Mouse (Mus musculus) forebrain, embryonic 14.5 days (tissue): ENCODE measurements around the gene Ctps2. TPM values are rescaled to one million over a fixed set of nuclear protein-coding genes. Genes with fewer than 3 reads are reported as not detected.
"Not testable (repeated sequence)": the region's sequence is repeated elsewhere in the genome, so short reads cannot be mapped to it uniquely, and the experiment has no call there.

Experiments
- ATAC-seq: fragments of 200-750 bp; cut with Nextera tagmentation; 2 replicates; pipeline ENCODE4 v1.8.0; 2017; ENCODE audit warnings: mild to moderate bottlenecking, moderate library complexity
- DNase-seq: peaks from one replicate; pipeline ENCODE4 v3.0.0-alpha.2; 2015; ENCODE audit warnings: low spot score
- H3K27ac ChIP-seq: fragments of 300-500 bp; sonication (generic); 2 replicates; pipeline ENCODE4 v1.5.1; 2014; ENCODE audit warnings: low read depth, mild to moderate bottlenecking, control low read depth, low read length, moderate library complexity
- H3K27me3 ChIP-seq: fragments of 300-500 bp; sonication (generic); replicated peaks from 2 replicates; pipeline ENCODE4 v1.6.1; 2014; ENCODE audit warnings: low read length, control low read depth, mixed read lengths; ENCODE audit not compliant: control insufficient read depth, insufficient read depth
- H3K36me3 ChIP-seq: fragments of 300-500 bp; sonication (generic); 2 replicates; pipeline ENCODE4 v1.6.1; 2014; ENCODE audit warnings: low read length, control low read depth; ENCODE audit not compliant: control insufficient read depth, insufficient read depth
- H3K4me1 ChIP-seq: fragments of 300-500 bp; sonication (generic); 2 replicates; pipeline ENCODE4 v1.6.1; 2014; ENCODE audit warnings: antibody characterized with exemption, low read length, control low read depth; ENCODE audit not compliant: control insufficient read depth, insufficient read depth
- H3K4me2 ChIP-seq: fragments of 300-500 bp; sonication (generic); 2 replicates; pipeline ENCODE4 v1.6.1; 2014; ENCODE audit warnings: mild to moderate bottlenecking, control low read depth, low read length
- H3K4me3 ChIP-seq: fragments of 300-500 bp; sonication (generic); 2 replicates; pipeline ENCODE4 v1.5.1; 2014; ENCODE audit warnings: low read depth, low read length, control low read depth
- H3K9ac ChIP-seq: fragments of 300-500 bp; sonication (generic); 2 replicates; pipeline ENCODE4 v1.6.1; 2014; ENCODE audit warnings: mild to moderate bottlenecking, low read length, control low read depth, moderate library complexity
- H3K9me3 ChIP-seq: fragments of 300-500 bp; sonication (generic); replicated peaks from 2 replicates; pipeline ENCODE4 v1.6.1; 2016; ENCODE audit warnings: low read length, control low read depth, mixed read lengths; ENCODE audit not compliant: control insufficient read depth
- whole genome bisulfite sequencing: fragments of 180-500 bp; shearing (Covaris S2); extraction: QIAGEN DNeasy Blood & Tissue Kit; methylation state at CpG from one replicate; pipeline ENCODE4 v1.1.7; 2014; 5-methylcytosine and 5-hydroxymethylcytosine counted together
- polyA plus RNA-seq: library from polyadenylated mRNA; unstranded; fragments of >200 nt; fragmentation: Nextera tagmentation; extraction: Ambion mirVana; gene quantifications from 2 replicates; pipeline ENCODE4 v1.2.1, GENCODE M21; 2014

The Ctps2 gene
- polyA plus RNA-seq: 104 and 110 TPM in 2 replicates

- Histone ChIP-seq H3K9ac (peak within 1 kb of the TSS; percentile 72), H3K9me3 (no peaks in the 10 kb centered on the region), H3K27ac (peak within 1 kb of the TSS; percentile 71), H3K36me3 (no peaks in the 10 kb centered on the region), H3K4me2 (peak within 1 kb of the TSS; percentile 61), H3K4me3 (peak within 1 kb of the TSS; percentile 47), H3K27me3 (no peaks in the 10 kb centered on the region), H3K4me1 (no peaks in the 10 kb centered on the region)
- ATAC-seq (no peak; the same call in 1 of the 2 replicates), DNase-seq (no peak)
- 39% methylated on average over 4 of the region's 4 CpGs for WGBS
These were observed at the start of gene Ctps2 for GRCm38 (mm10) chrX:162900938-162901337. Gene Ctps2 (plus strand): TSS chrX:162901238.

GRCm38 (mm10) chrX:162868294-162868965, 32.6 kb upstream of the Ctps2 start:
- 78% methylated on average over 3 of the region's 3 CpGs for WGBS
- no peak overlapping the region for H3K9ac ChIP-seq

GRCm38 (mm10) chrX:162871734-162872517, 29.1 kb upstream of the Ctps2 start:
- H3K9me3 ChIP-seq: no peaks in the 10 kb centered on the region
- peak; percentile 47 for DNase-seq
- no peak overlapping the region for H3K4me3 ChIP-seq
- WGBS: 36% methylated on average over 4 of the region's 4 CpGs
- no peak overlapping the region for H3K4me2 ChIP-seq
- no peak overlapping the region for H3K27ac ChIP-seq
- no peaks in the 10 kb centered on the region for H3K27me3 ChIP-seq
- H3K4me1 ChIP-seq: no peaks in the 10 kb centered on the region
- peaks cover 27% of the 10 kb centered on the region for H3K36me3 ChIP-seq
- H3K9ac ChIP-seq: no peak overlapping the region
- no peak for ATAC-seq

More at GRCm38 (mm10) chrX:162868294-162868965, 32.6 kb upstream of the Ctps2 start:
- ATAC-seq: no peak
- Histone ChIP-seq H3K36me3 (peaks cover 24% of the 10 kb centered on the region), H3K27me3 (no peaks in the 10 kb centered on the region), H3K9me3 (no peaks in the 10 kb centered on the region), H3K27ac (no peak overlapping the region), H3K4me1 (no peaks in the 10 kb centered on the region), H3K4me3 (no peak overlapping the region), H3K4me2 (no peak overlapping the region)
- no peak for DNase-seq

- no peaks in the 10 kb centered on the region for H3K27me3 ChIP-seq
- no peak overlapping the region for H3K4me2 ChIP-seq
- 96% methylated on average over 2 of the region's 2 CpGs for WGBS
- no peaks in the 10 kb centered on the region for H3K4me1 ChIP-seq
- no peak for DNase-seq
- no peak overlapping the region for H3K9ac ChIP-seq
- no peak for ATAC-seq
- no peak overlapping the region for H3K4me3 ChIP-seq
- no peak overlapping the region for H3K27ac ChIP-seq
- H3K9me3 ChIP-seq: no peaks in the 10 kb centered on the region
- H3K36me3 ChIP-seq: peaks cover 33% of the 10 kb centered on the region
These were observed 27.3 kb upstream of the Ctps2 start for GRCm38 (mm10) chrX:162873761-162874160.

GRCm38 (mm10) chrX:162878236-162878635, 22.8 kb upstream of the Ctps2 start:
- 91% methylated on average over 3 of the region's 3 CpGs for WGBS
- DNase-seq (no peak), ATAC-seq (no peak)
- no peak overlapping the region for H3K4me2 ChIP-seq
- no peaks in the 10 kb centered on the region for H3K4me1 ChIP-seq
- no peaks in the 10 kb centered on the region for H3K9me3 ChIP-seq
- no peak overlapping the region for H3K27ac ChIP-seq
- no peaks in the 10 kb centered on the region for H3K27me3 ChIP-seq
- H3K36me3 ChIP-seq: peaks cover 13% of the 10 kb centered on the region
- no peak overlapping the region for H3K9ac ChIP-seq
- no peak overlapping the region for H3K4me3 ChIP-seq

- H3K9ac ChIP-seq: peak within 1 kb of the TSS; percentile 76
- peak within 1 kb of the TSS; percentile 56 for H3K4me3 ChIP-seq
- H3K4me1 ChIP-seq: no peaks in the 10 kb centered on the region
- peak; percentile 80 for DNase-seq
- no peaks in the 10 kb centered on the region for H3K27me3 ChIP-seq
- peak; percentile 95 for ATAC-seq
- H3K4me2 ChIP-seq: peak within 1 kb of the TSS; percentile 56
- WGBS: 36% methylated on average over 42 of the region's 47 CpGs
- no peaks in the 10 kb centered on the region for H3K9me3 ChIP-seq
- H3K27ac ChIP-seq: peak within 1 kb of the TSS; percentile 52
- no peaks in the 10 kb centered on the region for H3K36me3 ChIP-seq
These were observed 13.0 kb upstream of the Ctps2 start, which contains the start of gene Syap1 for GRCm38 (mm10) chrX:162887931-162888511. Gene Syap1 (minus strand): TSS chrX:162888447.

GRCm38 (mm10) chrX:162888575-162889223, 12.3 kb upstream of the Ctps2 start:
- not testable (repeated sequence) for H3K9me3 ChIP-seq, H3K9ac ChIP-seq, H3K36me3 ChIP-seq, H3K4me1 ChIP-seq, H3K27ac ChIP-seq, H3K27me3 ChIP-seq, H3K4me2 ChIP-seq
- ATAC-seq (peak; percentile 58), DNase-seq (peak; percentile 31)
- 81% methylated on average over 9 of the region's 25 CpGs for WGBS
- H3K4me3 ChIP-seq: peak overlapping the region; percentile 56; the same call in 1 of the 2 replicates

- 29% methylated on average over 25 of the region's 25 CpGs for WGBS
- peak overlapping the region; percentile 47 for H3K4me3 ChIP-seq
- no peaks in the 10 kb centered on the region for H3K36me3 ChIP-seq
- peak overlapping the region; percentile 72 for H3K9ac ChIP-seq
- H3K9me3 ChIP-seq: no peaks in the 10 kb centered on the region
- DNase-seq (peak; percentile 65), ATAC-seq (peak; percentile 89)
- no peaks in the 10 kb centered on the region for H3K27me3 ChIP-seq
- H3K4me2 ChIP-seq: peak overlapping the region; percentile 61
- H3K27ac ChIP-seq: peak overlapping the region; percentile 71
- no peaks in the 10 kb centered on the region for H3K4me1 ChIP-seq
These were observed 467 bp downstream of the Ctps2 start for GRCm38 (mm10) chrX:162901371-162902039.
